Mouse (Mus musculus) kidney, postnatal 10 days (tissue): ENCODE data around the gene Epn2.

ENCODE experiments used
- DNase-seq: peaks from one replicate; pipeline ENCODE4 v3.0.0; 2021; ENCODE audit warnings: mixed read lengths

The Epn2 gene

DNA sequence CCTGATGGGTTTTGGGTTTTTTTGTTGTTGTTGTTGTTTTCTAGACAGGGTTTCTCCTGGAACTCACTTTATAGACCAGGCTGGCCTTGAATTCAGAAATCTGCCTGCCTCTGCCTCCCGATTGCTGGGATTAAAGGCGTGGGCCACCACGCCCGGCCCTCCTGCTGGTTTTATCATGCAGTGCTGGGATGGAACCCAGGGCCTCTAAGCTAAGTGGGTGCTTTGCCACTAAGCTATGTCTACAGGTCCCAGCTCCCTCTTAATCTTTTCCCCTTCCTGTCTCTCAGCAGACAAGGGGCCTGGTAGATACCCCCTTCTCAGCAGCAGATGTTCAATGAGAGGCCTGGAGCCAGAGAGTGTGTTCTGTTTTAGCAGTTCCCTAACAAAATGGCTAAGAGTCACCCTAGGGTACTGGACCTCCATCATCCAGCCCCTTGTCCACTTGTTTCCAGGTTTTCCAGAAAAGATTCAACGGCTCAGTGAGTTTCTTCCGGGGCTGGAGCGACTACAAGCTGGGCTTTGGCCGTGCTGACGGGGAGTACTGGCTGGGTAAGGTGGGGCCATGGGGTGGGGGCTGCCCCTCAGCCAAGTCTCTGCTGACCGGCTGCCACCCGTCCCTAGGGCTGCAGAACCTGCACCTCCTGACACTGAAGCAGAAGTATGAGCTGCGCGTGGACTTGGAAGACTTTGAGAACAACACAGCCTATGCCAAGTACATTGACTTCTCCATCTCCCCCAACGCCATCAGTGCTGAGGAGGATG, 92.8 kb downstream of the Epn2 start:
- DNase-seq: peak; percentile 27

DNA sequence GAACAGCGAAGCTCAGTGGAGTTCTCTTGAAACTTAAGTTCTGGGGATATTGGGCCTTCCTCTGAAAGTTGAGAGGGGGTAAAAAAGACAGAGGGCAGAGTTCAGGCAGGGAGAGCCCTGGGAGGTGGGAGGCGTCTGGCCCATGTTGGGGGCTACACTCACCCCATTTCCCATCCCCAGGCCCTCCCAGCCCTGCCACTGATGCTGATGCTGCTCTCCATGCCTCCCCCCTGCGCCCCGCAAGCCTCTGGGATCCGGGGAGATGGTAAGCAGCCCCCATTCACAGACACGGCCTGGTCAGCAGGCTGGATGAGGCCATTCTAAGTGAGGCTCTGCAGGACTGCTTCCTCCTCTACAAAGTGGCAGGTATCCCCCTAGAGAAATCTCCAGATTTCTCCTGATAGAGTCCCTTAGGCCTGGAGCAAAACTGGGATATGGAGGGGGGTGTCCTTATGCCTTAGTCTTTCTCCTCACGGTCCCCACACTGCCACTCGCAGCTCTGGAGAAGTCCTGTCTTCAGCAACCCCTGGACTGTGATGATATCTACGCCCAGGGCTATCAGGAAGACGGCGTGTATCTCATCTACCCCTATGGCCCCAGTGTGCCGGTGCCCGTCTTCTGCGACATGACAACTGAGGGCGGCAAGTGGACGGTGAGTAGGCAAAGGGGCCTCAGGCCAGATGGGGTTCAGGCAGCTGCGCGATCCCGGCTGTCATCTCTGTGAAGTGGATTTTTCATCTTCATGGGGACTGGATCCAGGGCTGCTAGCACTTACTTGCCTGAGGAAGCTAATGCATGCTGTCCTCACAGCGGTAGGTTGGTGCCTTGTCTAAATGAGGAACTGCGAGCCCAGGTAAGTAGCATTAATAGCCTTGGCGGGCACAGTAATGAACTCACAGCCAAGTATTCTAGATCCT, 93.7 kb downstream of the Epn2 start:
- DNase-seq: no peak

DNA sequence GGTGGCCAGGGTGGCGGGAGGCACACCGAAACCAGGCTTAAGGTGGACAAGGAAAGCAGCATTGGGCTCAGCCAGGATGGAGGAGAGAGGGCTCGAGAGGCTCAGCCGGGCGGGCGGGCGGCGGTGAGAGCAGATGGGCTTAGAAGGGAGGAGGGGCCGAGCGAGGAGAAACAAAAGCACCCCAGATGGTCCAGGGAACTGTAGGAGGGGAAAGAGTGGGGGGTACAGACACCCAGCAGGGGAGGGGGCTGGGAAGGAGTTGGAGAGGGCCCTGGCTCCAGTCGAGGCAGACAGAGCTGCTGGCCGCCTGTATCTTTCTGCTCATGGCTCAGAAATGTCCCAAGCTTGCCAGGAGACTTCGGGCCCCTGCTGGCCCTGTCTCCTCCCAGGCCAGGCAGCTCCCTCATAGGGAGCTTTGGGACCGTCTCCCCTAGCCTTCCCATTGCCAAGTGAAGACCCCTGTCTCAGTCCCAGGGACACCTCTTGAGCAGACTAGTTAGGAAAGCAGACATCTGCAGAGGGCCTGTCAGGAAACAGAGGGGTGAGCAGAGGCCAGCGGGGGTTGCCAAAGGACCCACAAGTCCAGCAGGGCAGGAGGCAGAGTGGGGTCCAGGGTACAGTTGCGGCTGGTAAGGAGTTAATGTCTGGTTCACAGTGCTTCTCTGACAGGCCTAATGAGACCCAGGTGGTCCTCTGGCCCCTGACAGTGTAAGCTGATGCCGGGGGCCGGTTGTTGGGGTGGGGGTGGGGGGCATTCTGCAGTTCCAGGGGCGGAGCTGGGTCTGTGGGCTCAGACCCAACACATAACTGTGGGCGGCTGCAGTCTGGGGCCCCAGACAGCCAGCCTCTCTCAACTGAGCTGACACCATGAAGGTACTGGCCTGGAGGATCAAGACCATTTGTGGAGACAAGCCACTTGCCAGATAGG, 94.6 kb downstream of the Epn2 start, which contains the start of gene Mfap4:
Gene Mfap4 (plus strand): TSS at position 819 of the 928 bp plus-strand sequence.
- peak; percentile 76 for DNase-seq

DNA sequence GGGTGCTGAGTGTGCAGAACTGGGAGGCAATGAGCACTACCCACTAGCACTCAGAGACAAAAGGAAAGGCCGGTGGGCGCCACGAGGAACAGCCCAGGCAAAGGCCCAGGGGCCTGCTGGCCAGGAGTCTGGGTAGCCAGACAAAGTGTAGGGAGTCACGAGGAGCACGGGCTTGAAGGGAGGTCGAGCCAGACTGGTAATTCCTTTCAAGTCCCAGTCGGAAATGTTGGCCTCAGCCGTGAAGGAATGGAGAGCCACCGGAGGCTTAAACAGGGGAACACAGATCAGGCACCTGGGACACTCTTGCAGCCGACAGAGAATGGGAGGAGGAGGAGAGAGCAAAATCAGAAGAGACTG, 95.3 kb downstream of the Epn2 start:
- DNase-seq: no peak

DNA sequence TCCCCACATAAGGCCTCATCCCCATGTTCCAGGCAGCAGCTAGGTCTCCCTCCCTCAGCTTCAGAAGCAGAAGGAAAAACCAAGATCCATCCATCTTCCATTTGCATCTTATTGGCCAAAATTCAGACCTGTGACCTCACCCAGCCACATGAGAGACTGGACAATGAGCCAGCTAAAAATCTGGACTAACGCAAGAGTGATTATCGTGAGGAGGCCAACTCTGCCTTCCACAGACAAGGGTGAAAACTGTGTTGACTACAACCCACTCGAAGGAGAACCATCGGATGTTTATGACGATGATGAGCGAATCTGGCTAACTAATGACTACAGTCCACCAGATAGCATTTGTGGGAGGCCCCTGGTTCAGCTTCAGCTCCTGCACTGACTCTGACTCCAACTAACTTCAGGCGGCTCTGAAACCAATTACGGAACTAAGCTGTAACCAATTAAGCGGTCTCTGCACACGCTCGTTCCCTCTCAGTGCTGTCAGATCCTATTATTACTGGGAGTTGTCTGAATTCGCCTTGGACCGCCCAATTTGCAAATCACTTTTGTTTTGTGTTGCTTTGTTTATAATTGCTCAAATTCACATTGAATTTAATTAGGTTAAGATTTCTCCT, 96.2 kb downstream of the Epn2 start:
- no peak for DNase-seq

DNA sequence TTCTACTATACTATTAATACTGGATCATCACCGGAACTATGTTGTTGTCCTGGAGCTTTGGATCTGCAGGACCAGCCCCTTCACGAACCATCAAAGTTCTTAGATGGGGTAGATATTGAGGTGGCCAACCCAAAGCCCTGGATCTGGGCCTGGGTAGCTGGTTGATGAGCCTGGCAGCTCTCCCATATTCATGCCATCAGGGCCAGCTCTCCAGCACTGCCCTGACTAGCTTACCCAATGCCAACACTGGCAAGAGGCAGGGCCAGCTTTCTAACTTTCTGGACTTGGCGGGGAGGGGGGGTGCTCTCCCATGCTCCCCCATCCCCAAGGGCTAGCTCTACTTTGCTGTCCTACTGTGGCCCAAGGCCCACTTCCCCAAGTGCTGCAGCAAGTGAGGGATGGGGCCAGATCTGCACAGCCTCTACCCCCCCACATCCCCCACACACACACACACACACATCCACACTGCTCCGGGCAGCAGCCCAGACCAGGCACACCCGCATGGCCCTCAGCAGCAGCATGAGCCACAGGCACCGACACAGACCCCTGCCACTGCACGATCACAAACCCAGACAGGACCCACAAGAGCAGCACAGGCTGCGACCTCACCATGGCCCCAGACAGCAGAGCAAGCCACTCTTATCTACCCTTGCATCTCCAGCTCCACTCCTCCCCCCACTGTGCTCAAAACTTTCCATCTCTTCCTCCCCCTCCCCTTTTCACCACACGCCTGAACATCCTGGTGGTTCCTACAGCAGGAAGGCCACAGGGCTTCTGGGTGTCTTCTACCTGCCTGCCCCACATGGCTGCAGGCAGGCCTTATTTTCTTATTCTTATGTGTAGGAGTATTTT, 98.0 kb downstream of the Epn2 start:
- no peak for DNase-seq

DNA sequence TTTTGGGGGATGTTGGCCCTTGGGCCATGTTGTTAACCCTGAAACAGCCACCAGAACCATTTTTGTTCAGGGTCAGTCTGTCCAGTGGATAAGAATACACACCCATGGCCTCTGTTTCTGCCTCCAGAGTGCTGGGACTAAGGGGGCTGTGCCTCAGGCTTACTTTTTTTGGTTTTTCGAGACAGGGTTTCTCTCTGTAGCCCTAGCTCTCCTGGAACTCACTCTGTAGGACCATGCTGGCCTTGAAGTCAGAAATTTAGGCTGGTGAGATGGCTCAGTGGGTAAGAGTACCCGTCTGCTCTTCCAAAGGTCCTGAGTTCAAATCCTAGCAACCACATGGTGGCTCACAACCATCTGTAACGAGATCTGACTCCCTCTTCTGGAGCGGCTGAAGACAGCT, 100.7 kb downstream of the Epn2 start:
- no peak for DNase-seq

DNA sequence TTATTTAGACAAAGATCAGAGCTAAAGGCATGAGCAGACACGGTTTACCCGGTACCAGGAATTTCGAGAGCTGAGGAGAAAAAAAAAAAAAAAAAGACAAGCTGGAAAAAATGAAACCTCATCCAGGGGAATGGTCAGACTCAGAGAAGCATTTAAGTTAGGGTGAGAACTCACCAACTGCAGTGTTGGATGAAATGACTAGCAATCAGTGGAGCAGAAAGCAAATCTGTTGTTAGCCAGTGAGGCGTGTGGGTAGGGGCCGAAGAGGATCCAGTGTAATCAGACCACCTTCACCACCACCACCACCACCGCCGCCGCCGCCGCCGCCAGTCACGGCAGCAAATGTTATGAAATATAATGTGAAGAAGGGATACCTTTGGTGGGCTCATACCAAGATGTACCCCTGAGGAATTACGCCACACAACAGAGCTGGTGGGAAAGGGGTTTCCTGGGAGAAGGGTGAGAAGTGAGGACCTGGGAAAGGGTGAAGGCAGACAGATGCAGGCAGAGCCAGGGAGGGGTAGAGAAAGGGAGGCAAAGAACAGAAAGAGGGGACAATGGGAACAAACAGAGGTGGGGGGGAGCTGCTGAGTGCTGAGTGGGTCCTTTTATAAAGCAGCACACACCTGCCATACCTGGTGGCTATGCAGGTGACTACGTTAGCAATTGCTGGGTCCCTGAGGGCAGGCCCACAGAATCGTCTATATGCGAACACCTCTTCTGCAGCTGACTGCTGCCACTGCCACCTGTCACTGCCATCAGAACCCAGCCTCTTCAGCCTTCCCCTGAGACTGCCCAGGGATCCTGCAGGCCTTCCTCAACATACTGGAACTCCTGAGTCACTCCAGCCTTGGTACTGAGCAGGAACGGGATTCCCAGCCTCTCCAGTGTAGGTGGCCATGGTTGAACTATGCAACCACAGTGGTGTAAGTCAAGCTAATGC, 101.7 kb downstream of the Epn2 start:
- DNase-seq: no peak

DNA sequence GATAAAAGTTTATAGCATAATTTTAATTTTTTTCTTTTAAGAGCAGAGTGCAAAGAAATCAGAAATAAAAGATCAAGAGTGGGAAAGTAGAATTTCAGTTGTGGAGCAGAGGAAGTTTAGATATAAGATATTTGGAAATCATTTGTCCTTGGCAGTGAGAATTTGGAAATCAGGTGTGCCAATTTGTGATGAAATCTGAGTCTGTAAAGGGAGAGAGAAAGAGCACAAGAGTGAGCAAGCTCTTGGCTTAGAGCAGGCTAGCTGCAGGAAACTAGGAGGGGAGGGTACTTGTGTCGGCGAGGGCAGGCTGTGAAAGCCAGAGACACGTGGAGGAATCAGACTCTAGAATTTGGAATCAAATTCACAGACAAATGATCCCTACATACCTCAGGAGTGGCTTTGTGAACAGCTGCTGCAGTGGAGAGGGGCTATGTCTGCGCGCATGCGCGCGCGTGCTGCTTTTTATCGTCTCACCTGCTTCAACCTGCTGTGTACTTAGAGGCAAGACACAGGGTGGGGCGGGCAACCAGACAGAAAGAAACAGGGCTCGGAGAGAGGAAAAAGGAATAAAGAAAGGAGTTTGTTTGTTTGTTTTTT, 102.6 kb downstream of the Epn2 start:
- DNase-seq: peak; percentile 60

DNA sequence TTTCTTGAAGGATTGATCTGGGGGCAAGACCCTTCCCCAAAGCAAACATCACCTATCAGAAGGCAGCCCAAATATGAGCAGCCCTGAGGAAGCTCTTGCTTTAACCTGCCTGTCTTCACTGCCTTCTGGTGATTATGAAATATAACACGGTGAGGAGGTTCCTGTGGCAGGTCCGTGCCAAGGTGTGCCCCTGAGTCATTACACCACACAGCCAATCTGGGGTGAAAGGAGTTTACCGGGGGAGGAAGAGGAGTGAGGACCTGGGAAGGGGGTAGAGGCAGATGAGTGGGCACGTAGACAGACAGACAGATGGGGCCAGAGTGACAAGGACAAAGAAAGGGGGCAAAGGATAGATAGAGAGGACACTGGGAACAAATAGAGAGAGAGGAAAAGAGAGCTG, 105.9 kb downstream of the Epn2 start:
- no peak for DNase-seq

DNA sequence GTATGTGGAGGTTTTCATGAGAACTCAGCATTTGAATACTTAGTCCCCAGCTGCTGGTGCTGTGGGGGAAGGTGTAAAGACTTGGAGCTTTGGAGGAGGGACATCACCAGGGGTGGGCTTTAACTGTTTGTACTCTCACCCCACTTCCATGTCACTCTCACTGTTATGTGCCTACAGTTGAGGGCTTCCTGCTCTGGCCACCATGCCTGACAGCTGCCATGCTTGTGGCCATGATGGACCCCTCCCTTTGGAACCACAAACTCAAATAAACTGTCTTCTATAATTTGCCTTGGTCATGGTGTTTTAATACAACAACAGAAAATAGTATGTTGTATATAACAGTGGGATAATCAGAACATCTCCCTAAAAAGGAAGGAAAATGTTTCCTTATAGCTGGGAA, 108.6 kb downstream of the Epn2 start:
- DNase-seq: no peak

DNA sequence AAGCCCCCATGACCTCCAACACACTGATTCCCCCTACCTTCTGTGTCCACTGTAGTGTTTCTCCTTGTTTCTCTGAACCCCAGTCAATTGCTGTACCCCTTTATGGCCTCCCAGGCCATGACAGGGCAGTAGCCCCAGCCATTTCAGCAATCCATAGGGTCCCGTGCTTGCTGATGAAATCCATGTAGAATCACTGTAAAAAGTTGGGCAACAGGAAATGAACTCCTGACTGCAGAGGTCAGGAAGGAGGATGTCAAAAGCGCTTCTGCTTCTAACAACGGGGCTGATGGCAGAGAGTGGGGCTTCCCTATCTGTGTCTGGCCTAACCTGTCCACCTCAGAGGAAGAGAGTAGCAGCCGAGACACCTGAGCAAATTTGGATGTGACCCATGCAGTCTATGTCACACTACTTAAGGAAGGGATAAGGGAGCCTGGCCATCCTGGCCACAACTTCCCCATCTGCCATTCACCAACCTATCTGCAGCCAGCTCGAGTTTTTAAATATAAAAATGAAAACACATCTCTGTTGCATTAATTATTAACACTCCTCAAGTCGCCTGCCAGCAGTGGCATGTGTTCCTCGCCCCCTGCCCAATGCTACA, 110.1 kb downstream of the Epn2 start:
- no peak for DNase-seq

DNA sequence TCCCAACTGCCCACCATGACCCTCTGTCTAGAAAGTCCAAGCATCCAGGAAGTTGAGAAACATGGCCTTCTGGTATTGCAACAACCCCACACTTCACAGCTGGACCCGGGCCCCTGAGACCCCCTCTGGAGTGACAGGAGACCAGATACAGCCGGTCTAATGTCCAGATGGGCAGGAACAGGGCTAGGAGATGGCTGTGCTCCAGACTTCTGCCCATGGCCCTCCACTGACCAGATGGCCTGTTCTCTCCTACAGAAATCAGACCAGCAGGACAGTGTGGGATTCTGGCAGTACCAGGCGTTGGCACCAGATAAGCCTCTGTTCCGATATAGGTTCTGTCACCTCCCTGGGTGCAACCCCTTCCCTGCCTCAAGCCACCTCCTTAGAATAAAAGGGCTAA, 111.0 kb downstream of the Epn2 start:
- no peak for DNase-seq
